Mouse (Mus musculus): ENCODE data around the gene Prdm2.

Gene Prdm2

GRCm38 (mm10) chr4:143211584-143212340 is 1.0 kb downstream of the Prdm2 start:
- peak; percentile 17 to 26 for DNase-seq (ENCODE audit: low spot score in 2 of 2)

DNA sequence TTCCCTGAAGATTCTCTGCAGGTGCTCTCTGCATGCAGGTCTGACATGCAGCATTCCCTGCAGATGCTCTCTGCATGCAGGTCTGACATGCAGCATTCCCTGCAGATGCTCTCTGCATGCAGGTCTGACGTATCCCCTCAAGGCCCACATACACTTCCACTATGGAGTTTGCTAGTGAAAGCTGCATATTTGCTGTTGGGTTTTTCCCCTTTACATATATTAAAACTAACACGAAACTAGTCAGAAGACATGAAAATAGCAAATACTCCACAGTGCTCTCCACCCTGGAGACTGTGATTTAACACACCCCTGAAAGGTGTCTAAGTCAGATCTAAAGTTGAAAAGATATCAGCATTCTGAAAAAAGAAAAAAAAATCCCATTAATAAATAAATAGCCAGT is 2.8 kb downstream of the Prdm2 start:
- DNase-seq (ENCODE audit: low spot score in 2 of 2), result no peak

- DNase-seq (ENCODE audit: low spot score in 2 of 2), result no peak
Measured at GRCm38 (mm10) chr4:143202653-143203052, 10.1 kb downstream of the Prdm2 start.

- no peak for DNase-seq (ENCODE audit: low spot score in 2 of 2)
Measured at GRCm38 (mm10) chr4:143198371-143198770, 14.4 kb downstream of the Prdm2 start.

- DNase-seq (ENCODE audit: low spot score in 2 of 2), result no peak
Measured at GRCm38 (mm10) chr4:143197845-143198356, 14.9 kb downstream of the Prdm2 start.

- DNase-seq (ENCODE audit: low spot score in 2 of 2), result no peak
Measured at GRCm38 (mm10) chr4:143194328-143194727, 18.5 kb downstream of the Prdm2 start.

- DNase-seq (ENCODE audit: low spot score in 2 of 2), result no peak
Measured at GRCm38 (mm10) chr4:143193164-143193563, 19.6 kb downstream of the Prdm2 start.

DNA sequence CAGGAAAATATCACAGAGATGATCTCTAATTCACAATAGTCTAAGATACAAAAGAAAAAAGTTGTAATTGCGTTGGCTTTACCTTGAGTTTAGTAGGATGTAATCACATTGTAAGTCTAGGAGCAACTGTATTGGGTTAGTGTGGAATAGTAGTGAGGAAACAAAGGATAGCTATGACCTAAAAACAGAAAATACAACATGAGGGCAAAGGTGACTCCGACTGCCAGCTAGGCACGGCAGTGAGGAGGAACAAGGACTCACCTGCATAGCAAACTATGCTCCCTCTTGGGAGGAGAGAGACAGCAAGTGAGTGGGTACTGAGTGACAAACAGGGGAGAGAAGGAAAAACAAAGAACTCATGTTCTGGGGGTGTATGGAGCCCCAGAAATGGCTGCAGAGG is 21.0 kb downstream of the Prdm2 start:
- no peak for DNase-seq (ENCODE audit: low spot score in 2 of 2)

DNA sequence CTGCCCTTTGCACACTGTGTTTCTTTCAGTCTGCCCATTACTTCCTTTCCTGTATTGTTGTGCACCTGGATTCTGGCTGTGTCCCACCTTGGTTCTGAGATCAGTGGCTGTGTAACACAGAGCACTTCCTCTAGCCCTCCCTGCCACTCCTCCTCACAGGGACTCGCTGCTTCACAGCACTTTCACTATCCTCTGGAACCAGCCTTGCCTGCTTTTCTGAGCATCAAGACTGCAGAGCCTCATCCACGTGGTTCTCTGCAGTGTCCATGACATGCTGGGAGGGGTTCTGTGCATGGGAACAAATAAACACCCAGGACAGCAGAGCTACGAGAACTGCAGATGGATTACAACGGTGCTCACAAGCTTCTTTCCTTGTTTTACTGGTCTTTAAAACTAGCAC is 22.1 kb downstream of the Prdm2 start:
- DNase-seq (ENCODE audit: low spot score in 2 of 2), result no peak

- no peak for DNase-seq (ENCODE audit: low spot score in 2 of 2)
Measured at GRCm38 (mm10) chr4:143188571-143189191, 24.1 kb downstream of the Prdm2 start.

GRCm38 (mm10) chr4:143186066-143186465 is 26.7 kb downstream of the Prdm2 start:
- DNase-seq (ENCODE audit: low spot score in 2 of 2), result no peak

GRCm38 (mm10) chr4:143185496-143185895 is 27.3 kb downstream of the Prdm2 start:
- no peak for DNase-seq (ENCODE audit: low spot score in 2 of 2)

- DNase-seq (ENCODE audit: low spot score in 2 of 2), result peak; percentile 51 to 56
Measured at GRCm38 (mm10) chr4:143183141-143183540, 29.7 kb downstream of the Prdm2 start.

DNA sequence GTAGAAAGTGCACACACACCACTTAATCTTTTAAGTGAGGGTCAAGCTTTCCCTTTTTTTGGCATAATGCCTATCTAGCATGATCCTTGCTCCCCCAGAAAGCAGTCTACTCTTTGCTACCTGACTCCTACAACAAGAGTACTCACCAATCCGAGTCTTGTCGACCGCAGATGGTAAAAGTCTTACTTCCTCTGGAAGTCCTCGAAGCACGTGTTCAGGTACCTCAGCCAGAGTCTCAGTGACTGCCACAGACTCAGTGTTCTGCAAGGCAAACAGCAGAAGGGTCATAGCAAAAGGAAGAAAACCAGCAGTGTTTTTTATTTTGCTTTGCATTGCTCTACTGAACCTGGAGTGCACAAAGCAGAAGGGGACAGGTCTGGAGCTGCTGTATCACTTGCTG is 32.1 kb downstream of the Prdm2 start:
- DNase-seq (ENCODE audit: low spot score in 2 of 2), result no peak

GRCm38 (mm10) chr4:143171600-143172290 is 41.0 kb downstream of the Prdm2 start:
- DNase-seq (ENCODE audit: low spot score in 2 of 2), result no peak

DNA sequence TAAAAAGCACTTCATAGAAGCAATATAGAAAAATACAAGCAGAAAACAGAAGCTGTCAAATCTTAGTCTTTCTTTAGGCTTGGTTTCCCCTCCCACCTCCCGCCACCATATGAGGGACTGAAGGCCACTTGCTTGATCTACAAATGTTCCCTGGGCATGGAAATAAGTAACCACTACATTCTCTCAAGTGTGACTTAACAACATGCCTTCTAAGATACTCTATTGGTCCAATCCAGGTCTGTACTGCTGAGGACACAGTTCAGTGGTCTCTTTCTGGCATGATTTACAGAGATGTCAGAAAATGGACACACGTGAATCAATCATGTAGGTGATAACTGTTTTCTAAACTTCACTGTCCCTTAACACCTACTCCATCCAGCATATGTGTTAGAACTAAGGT is 42.5 kb downstream of the Prdm2 start:
- DNase-seq (ENCODE audit: low spot score in 2 of 2), result no peak

GRCm38 (mm10) chr4:143168093-143168492 is 44.7 kb downstream of the Prdm2 start:
- no peak for DNase-seq (ENCODE audit: low spot score in 2 of 2)

GRCm38 (mm10) chr4:143161619-143162479 is 50.9 kb downstream of the Prdm2 start:
- peak; percentile 99 for DNase-seq (ENCODE audit: low spot score in 2 of 2)

DNA sequence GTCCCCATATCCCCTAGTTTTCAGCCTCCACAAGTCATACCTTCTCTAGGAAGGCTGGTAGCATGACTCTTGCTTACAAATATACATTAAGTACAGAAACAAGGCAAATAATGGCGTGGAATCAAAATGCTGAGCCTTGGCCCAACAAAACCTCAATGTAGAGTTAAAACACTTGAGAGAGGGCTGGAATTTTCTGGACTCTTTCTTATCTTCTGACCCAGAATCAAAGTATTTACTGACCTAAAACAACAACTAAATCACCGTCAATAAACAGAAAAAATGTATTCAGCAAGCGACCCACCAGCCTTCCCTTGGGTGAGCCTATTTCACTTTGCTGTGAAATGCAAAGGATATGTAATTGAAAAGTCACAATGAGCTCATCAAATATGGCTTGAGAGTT is 52.0 kb downstream of the Prdm2 start:
- DNase-seq (ENCODE audit: low spot score in 2 of 2), result no peak

DNA sequence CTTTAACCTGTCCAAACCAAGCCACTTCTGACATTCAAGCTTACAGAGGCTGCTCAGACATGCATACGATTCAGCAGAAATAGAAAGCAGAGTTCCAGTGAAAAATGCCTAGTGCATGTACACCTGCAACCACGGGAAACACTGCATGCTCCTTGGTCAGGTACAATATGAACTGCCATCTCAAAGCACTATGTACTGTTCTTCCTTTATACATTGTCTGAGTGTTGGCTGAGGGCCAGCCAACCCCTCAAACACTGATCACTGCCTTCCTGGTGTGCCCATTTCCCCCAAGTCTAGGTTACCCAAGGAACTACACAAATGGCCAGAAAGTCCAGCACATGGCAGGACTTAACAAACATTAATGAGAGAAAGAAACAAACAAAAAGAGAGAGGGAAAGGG is 53.5 kb downstream of the Prdm2 start:
- no peak for DNase-seq (ENCODE audit: low spot score in 2 of 2)

- DNase-seq (ENCODE audit: low spot score in 2 of 2), result no peak
Measured at GRCm38 (mm10) chr4:143155871-143156270, 56.9 kb downstream of the Prdm2 start.

GRCm38 (mm10) chr4:143155036-143155435 is 57.8 kb downstream of the Prdm2 start:
- no peak for DNase-seq (ENCODE audit: low spot score in 2 of 2)
